Mouse (Mus musculus) lung, embryonic 16.5 days (tissue): ENCODE results near the gene Slc35g1. TPM values are rescaled to one million over a fixed set of nuclear protein-coding genes. Genes with fewer than 3 reads are reported as not detected.

Experiments
- ATAC-seq: fragments of 200-750 bp; cut with Nextera tagmentation; 2 replicates; pipeline ENCODE4 v1.8.0; 2017; ENCODE audit warnings: low read depth, mild to moderate bottlenecking, moderate library complexity
- H3K27ac ChIP-seq: fragments of 300-500 bp; sonication (generic); 2 replicates; pipeline ENCODE4 v1.5.1; 2014; ENCODE audit warnings: mild to moderate bottlenecking, control low read depth, low read length
- H3K27me3 ChIP-seq: fragments of 300-500 bp; sonication (generic); 2 replicates; pipeline ENCODE4 v1.6.1; 2014; ENCODE audit warnings: low read depth, low read length, mixed read lengths; ENCODE audit not compliant: control insufficient read depth, insufficient read depth
- H3K36me3 ChIP-seq: fragments of 300-500 bp; sonication (generic); 2 replicates; pipeline ENCODE4 v1.6.1; 2014; ENCODE audit warnings: low read length; ENCODE audit not compliant: control insufficient read depth, insufficient read depth
- H3K4me1 ChIP-seq: fragments of 300-500 bp; sonication (generic); replicated peaks from 2 replicates; pipeline ENCODE4 v1.6.1; 2014; ENCODE audit warnings: low read length, mixed read lengths; ENCODE audit not compliant: control insufficient read depth, insufficient read depth
- H3K4me2 ChIP-seq: fragments of 300-500 bp; sonication (generic); 2 replicates; pipeline ENCODE4 v1.6.1; 2014; ENCODE audit warnings: low read depth, low read length, control low read depth
- H3K4me3 ChIP-seq: fragments of 300-500 bp; sonication (generic); 2 replicates; pipeline ENCODE4 v1.5.1; 2014; ENCODE audit warnings: mild to moderate bottlenecking, low read length, control low read depth
- H3K9ac ChIP-seq: fragments of 300-500 bp; sonication (generic); 2 replicates; pipeline ENCODE4 v1.6.1; 2014; ENCODE audit warnings: low read length, control low read depth
- H3K9me3 ChIP-seq: fragments of 300-500 bp; sonication (generic); 2 replicates; pipeline ENCODE4 v1.6.1; 2016; ENCODE audit warnings: low read length; ENCODE audit not compliant: control insufficient read depth
- WGBS: fragments of 180-500 bp; shearing (Covaris S2); extraction: QIAGEN DNeasy Blood & Tissue Kit; methylation state at CpG from one replicate; pipeline ENCODE4 v1.1.7; 2014; 5-methylcytosine and 5-hydroxymethylcytosine counted together
- polyA plus RNA-seq: library from polyadenylated mRNA; unstranded; fragments of >200 nt; fragmentation: Nextera tagmentation; extraction: Ambion mirVana; gene quantifications from 2 replicates; pipeline ENCODE4 v1.2.1, GENCODE M21; 2015

Gene Slc35g1
- polyA plus RNA-seq, 1 experiment from 2014 or later: 2.9 TPM

DNA sequence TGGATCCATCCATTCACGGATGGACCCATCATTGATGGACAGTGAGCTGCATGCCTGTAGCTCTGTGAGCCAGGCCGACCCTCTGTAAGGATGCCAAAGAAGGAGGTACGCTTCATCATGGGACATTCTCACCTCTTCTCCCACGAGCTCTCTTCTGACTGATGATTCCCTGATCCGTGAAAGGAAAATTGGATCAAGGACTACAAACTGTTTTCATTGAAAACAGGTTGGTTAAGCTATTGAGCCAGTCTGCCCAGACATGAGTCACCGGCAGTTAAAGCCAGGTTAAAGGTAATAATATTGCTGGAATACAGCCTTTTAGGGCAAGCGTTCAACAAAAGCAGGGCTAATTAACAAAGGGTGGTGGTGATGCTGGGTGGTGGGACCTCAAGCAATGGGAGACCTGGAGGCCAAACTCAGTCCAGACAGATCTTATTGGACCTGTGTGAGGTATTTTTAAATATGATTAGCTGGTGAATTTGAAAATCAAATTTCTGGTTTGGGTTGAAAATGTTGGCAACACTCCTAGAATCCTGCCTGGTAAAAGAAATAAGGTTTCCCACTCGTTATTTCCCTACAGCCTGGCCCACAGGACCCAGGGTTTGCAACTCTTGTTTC is 39.5 kb upstream of the Slc35g1 start:
- ATAC-seq: no peak
- no peak overlapping the region for H3K9ac ChIP-seq
- H3K27ac ChIP-seq: no peak overlapping the region
- no peaks in the 10 kb centered on the region for H3K4me1 ChIP-seq
- no peak overlapping the region for H3K4me2 ChIP-seq
- no peak overlapping the region for H3K4me3 ChIP-seq
- H3K9me3 ChIP-seq: no peaks in the 10 kb centered on the region; the same call in 1 of the 2 replicates
- H3K27me3 ChIP-seq: no peaks in the 10 kb centered on the region
- no peaks in the 10 kb centered on the region for H3K36me3 ChIP-seq
- 77% methylated on average over 8 of the region's 8 CpGs for WGBS

DNA sequence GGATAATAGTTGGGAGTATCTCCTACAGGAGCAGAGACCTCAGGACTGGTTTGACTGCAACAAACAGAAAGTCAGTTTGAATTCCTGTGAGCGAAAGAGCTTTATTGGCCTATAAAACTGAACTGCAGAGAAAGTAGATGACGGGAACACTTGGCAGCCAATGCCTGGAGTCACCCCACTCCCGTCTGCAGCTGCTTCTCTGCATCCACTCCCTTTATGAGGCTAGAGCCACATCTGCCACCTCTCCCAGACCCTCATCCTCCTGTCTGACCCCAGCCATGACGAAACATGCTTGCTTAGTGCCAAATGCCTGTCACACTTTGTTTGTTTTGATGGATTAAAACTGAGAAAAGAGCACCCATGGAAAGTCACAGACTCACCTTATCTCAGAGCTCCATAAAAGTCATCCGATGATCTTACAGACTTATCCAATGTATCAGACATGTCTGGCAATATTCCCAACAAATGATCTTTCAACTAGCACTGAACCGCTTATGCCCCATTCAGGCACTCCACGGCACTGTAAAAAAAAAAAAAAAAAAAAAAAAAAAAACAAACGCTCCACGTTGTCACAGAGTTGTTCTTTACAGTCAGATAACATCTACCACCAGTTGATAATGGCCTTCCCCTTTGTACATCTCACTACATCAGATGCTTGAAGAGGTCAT is 37.7 kb upstream of the Slc35g1 start:
- Histone ChIP-seq H3K4me1 (no peaks in the 10 kb centered on the region), H3K4me2 (no peak overlapping the region), H3K9me3 (no peaks in the 10 kb centered on the region; the same call in 1 of the 2 replicates), H3K27me3 (no peaks in the 10 kb centered on the region), H3K27ac (no peak overlapping the region), H3K36me3 (no peaks in the 10 kb centered on the region), H3K9ac (no peak overlapping the region), H3K4me3 (no peak overlapping the region)
- WGBS: 41% methylated on average over 9 of the region's 9 CpGs
- no peak for ATAC-seq

DNA sequence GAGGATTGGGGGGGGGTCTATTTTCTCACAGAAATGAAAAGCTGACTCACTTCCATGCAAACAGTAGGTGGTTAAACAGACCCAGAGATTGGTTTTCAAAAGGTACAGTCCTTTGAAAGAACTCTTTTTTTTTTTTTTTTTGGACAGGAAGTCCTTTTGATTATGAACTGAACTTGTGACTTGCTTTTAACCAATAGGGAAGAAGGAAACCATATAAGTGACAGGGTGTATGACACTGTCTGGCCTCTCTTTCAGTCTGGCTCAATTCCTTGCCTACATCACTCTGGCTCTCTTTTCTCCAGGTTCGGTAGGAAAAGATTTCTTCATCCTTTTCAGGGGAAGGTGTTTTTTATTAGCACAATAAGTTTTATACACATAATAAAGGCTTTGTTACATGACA is 36.5 kb upstream of the Slc35g1 start:
- Histone ChIP-seq H3K27ac (no peak overlapping the region), H3K36me3 (no peaks in the 10 kb centered on the region), H3K4me3 (no peak overlapping the region), H3K9me3 (no peaks in the 10 kb centered on the region; the same call in 1 of the 2 replicates), H3K9ac (no peak overlapping the region), H3K27me3 (no peaks in the 10 kb centered on the region), H3K4me1 (no peaks in the 10 kb centered on the region), H3K4me2 (no peak overlapping the region)
- 61% methylated on average over 1 of the region's 1 CpGs for WGBS
- ATAC-seq: no peak

DNA sequence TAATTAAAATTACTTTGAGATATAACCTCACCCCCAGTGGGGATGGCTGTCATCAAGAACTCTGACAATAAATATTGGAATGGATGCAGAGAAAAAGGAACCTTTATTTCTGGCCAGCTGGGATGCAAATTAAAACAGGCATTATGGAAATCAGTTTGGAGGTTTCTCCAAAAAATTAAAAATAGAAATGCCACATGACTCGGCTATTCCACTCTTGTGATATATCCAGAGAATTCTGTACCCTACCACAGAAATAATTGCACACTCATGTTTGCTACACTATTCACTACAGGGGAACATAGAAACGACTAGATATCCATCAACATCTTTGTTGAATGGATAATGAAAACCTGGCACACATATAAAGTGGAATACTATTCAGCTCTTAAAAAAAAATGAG is 33.9 kb upstream of the Slc35g1 start:
- no peak overlapping the region for H3K4me3 ChIP-seq
- 70% methylated on average over 2 of the region's 2 CpGs for WGBS
- H3K27ac ChIP-seq: no peak overlapping the region
- no peaks in the 10 kb centered on the region for H3K27me3 ChIP-seq
- no peaks in the 10 kb centered on the region for H3K4me1 ChIP-seq
- H3K9ac ChIP-seq: no peak overlapping the region
- ATAC-seq: no peak
- H3K36me3 ChIP-seq: no peaks in the 10 kb centered on the region
- H3K4me2 ChIP-seq: no peak overlapping the region
- H3K9me3 ChIP-seq: no peaks in the 10 kb centered on the region; the same call in 1 of the 2 replicates

DNA sequence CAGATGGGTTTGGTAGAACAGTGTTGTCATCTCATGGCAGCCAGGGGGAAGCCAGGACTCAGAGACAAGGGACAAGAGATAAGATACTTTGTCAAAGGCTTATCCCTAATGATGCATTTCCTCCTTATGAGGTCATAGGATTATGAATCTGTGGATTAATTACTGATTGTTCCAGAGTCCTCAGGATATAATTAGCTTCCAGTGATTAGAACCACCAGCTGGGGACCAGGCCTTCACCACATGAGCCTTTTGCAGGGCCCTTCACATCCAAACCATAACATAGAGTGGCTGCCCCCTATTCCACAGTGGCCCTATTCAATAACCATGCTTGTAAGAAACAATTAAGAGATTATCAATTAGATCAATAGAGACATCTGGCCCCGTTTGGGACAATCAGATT is 32.4 kb upstream of the Slc35g1 start:
- no peak overlapping the region for H3K27ac ChIP-seq
- no peaks in the 10 kb centered on the region for H3K27me3 ChIP-seq
- ATAC-seq: no peak
- no peaks in the 10 kb centered on the region for H3K36me3 ChIP-seq
- H3K4me1 ChIP-seq: no peaks in the 10 kb centered on the region
- H3K9me3 ChIP-seq: no peaks in the 10 kb centered on the region; the same call in 1 of the 2 replicates
- WGBS: 72% methylated on average over 1 of the region's 1 CpGs
- H3K4me2 ChIP-seq: no peak overlapping the region
- no peak overlapping the region for H3K9ac ChIP-seq
- no peak overlapping the region for H3K4me3 ChIP-seq

DNA sequence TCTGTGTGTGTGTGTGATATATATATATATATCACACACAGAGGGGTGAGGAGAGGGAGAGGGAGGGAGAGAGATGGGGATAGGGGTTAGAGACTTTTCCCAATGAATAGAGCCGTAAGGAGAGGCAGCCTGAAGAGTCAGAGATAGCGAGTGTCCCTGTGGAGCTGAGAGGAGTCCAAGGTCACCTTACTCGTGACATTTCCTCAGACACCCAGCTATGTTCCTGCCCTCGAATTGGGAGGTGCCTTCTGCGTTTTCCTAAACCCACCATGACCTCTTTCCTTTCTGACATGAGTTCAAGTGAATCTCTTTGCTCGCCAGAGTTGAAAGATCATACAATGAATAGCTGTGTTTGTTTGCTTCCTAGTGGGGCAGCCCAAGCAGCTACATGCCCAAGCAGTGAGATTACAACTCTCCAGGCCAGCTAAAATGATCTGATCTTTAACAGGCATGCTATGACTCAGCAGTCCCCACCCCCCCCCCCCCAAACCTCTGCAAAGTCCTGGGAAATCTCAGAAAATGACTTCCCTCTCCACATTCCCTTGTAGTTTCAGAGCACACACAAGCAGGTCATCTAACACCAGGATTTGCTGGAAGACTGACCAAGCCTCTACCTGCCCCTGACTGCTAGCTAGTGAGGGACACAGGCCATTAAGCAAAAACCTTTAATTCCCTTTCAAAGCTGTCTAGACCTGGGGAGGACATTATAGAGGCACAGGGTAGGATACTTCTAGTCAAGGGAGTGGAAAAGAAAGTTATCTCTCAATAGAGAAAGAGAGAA is 31.7 kb upstream of the Slc35g1 start:
- 40% methylated on average over 6 of the region's 6 CpGs for WGBS
- Histone ChIP-seq H3K9me3 (peaks cover 2% of the 10 kb centered on the region), H3K4me3 (no peak overlapping the region), H3K36me3 (no peaks in the 10 kb centered on the region), H3K27me3 (no peaks in the 10 kb centered on the region), H3K27ac (no peak overlapping the region), H3K4me1 (no peaks in the 10 kb centered on the region), H3K9ac (no peak overlapping the region), H3K4me2 (no peak overlapping the region)
- ATAC-seq: no peak

DNA sequence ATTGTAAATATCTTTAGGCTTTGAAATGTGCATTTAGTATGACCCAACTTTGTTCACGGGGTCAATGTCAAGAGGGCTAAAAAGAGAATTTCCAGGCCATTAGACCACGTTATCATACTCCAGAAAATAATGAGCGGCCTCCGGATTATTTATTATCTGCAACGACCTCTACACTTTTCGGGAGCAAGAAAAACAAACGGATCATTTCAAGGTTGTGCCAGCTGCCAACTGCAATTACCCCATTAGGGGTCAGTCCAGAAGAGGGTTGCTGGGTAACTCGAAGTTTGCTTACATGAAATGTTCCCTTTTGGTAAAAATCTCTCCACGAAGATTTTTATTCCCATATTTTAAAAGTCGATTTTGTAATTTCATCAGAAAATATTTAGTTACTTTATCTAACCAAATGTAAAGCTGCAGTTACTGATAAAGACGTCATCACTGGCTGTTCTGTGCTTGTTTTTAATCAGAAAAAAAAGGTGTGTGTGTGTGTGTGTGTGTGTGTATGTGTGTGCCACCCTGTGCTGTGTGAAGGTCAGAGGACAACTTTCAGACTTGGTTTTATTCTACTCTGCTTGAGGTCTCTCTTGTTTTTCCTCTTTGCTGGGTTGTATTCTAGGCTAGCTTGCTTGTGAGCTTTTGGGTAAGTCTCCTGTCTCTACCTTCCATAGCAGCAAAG is 30.7 kb upstream of the Slc35g1 start:
- Histone ChIP-seq H3K9ac (no peak overlapping the region), H3K27me3 (no peaks in the 10 kb centered on the region), H3K4me3 (no peak overlapping the region), H3K9me3 (peaks cover 2% of the 10 kb centered on the region; the same call in 1 of the 2 replicates), H3K36me3 (no peaks in the 10 kb centered on the region), H3K4me2 (no peak overlapping the region), H3K4me1 (no peaks in the 10 kb centered on the region), H3K27ac (no peak overlapping the region)
- 16% methylated on average over 11 of the region's 11 CpGs for WGBS
- ATAC-seq: no peak

DNA sequence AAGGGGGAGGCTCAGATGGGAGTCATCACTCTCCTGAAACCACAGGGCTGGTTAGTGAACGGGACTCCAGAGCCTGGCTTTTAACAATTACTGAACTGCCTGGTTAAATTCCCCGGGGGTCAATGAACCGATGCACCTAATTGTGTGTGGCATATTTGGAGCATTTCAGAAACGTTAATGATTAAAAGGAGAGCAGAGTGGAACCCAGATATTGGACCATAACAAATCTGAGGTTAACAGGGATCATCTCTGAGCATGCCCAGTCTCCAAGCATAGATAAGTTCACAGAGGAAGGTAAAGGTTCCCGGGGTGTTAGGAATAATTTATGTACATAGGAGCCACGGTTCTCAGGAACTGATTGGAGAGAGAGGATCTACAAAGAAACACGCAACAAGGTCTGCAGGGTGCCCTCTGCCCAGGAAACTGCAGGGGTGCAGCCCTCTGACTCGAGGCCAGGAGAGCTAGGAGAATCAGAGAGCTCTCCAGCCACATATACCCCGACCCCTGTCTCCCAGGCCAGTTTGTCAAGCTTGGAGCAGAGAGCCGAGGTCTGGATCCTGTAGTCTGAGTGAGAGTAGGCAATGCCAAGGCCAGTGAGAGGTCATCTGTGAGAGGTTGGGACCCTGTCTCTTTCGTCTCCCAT is 23.2 kb upstream of the Slc35g1 start:
- no peaks in the 10 kb centered on the region for H3K36me3 ChIP-seq
- no peak overlapping the region for H3K9ac ChIP-seq
- H3K9me3 ChIP-seq: peaks cover 2% of the 10 kb centered on the region; the same call in 1 of the 2 replicates
- ATAC-seq: no peak
- no peak overlapping the region for H3K4me3 ChIP-seq
- H3K4me2 ChIP-seq: no peak overlapping the region
- 19% methylated on average over 11 of the region's 11 CpGs for WGBS
- H3K27me3 ChIP-seq: no peaks in the 10 kb centered on the region
- H3K27ac ChIP-seq: no peak overlapping the region
- no peaks in the 10 kb centered on the region for H3K4me1 ChIP-seq
